Comparison of ENCODE assay signal across 11 mouse cellular contexts in the genomic region with DNA sequence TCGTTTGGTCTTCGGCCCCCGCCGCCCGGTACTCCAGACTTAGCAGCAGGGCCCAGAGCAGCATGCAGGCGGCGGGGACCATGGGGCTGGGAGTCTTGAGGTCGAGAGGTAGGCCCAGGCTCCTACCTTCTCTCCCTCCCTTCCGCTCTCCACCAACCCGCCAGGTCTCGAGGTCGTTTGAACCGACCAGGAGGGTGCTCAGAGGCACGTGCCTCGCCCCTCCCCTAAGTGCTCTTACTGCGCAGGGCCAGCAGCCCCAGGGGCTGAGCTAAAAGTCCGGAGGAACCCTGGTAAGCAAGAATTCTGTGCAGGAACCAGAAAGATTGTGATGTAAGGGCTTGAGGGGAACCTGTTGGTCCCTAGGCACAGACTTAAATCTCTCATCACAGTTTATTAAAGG. TPM values are rescaled to one million over a fixed set of nuclear protein-coding genes. Genes with fewer than 3 reads are reported as not detected.
DNase-seq lines count a peak whose midpoint lies in the region; ATAC-seq and TF ChIP-seq lines count a peak whose summit lies in the region.
"Had no signal": no experiment of that assay in that cellular context is flagged by ENCODE, and none has a peak within 500 bp of the region (broad histone marks: within the 10 kb centered on the region; RNA-seq: fewer than 3 reads in every experiment).

No protein-coding gene starts in this region.

- peaks cover 2% of the 10 kb centered on the region; the same call in 1 of the 2 replicates for H3K4me1 ChIP-seq in kidney, adult 2 months (ENCODE audit: control insufficient read depth, insufficient read depth, low read length)
- H3K4me1 ChIP-seq in embryonic facial prominence, embryonic 10.5 days = peaks cover 11% of the 10 kb centered on the region
- peaks cover 10% of the 10 kb centered on the region for H3K4me1 ChIP-seq in liver, embryonic 13.5 days (replicated peaks)

- 38% methylated on average over 17 of the region's 17 CpGs for WGBS in kidney, adult 2 months
- WGBS in embryonic facial prominence, embryonic 10.5 days = 25% methylated on average over 17 of the region's 17 CpGs
- WGBS in liver, embryonic 13.5 days (ENCODE audit: insufficient replicate concordance) = 45% methylated on average over 17 of the region's 17 CpGs

- no peaks in the 10 kb centered on the region for H3K27me3 ChIP-seq in kidney, adult 2 months (replicated peaks; ENCODE audit: control insufficient read depth, insufficient read depth, low read length)
- peaks cover 6% of the 10 kb centered on the region; the same call in 1 of the 2 replicates for H3K27me3 ChIP-seq in embryonic facial prominence, embryonic 10.5 days (replicated peaks; ENCODE audit: low read depth, poor library complexity, severe bottlenecking)
- H3K27me3 ChIP-seq in liver, embryonic 13.5 days = no peaks in the 10 kb centered on the region

- H3K9ac ChIP-seq in liver, embryonic 13.5 days = peak overlapping the region; percentile 28; the same call in 1 of the 2 replicates

- DNase-seq in heart, adult 11 months = peak; percentile 83
- no peak for DNase-seq in heart, adult 18-20 months
- peak; percentile 21 to 27 for DNase-seq in kidney, postnatal 36 days
- no peak for DNase-seq in kidney, adult 2 months
- DNase-seq in embryonic facial prominence, embryonic 10.5 days (ENCODE audit: low spot score) = peak; percentile 23
- DNase-seq in liver, embryonic 13.5 days = no peak
- no peak for DNase-seq in thymus, adult 18-20 months
- DNase-seq in gastrocnemius, postnatal 25 days = no peak
- DNase-seq: gastrocnemius, postnatal 10 days; thymus, adult 2 months had no signal

- TF ChIP-seq CTCF in kidney, adult 2 months (conservative IDR thresholded peaks at IDR 0.05; ENCODE audit: insufficient read depth, insufficient read length, low read depth, low read length) = no peak

- no peak overlapping the region for H3K4me3 ChIP-seq in kidney, adult 2 months (ENCODE audit: insufficient read depth, low read depth, low read length)
- peak overlapping the region; percentile 24; the same call in 1 of the 2 replicates for H3K4me3 ChIP-seq in embryonic facial prominence, embryonic 10.5 days
- no peak overlapping the region for H3K4me3 ChIP-seq in liver, embryonic 13.5 days (replicated peaks)

- H3K27ac ChIP-seq in kidney, adult 2 months (ENCODE audit: insufficient read depth, low read depth, low read length) = no peak overlapping the region
- H3K27ac ChIP-seq in embryonic facial prominence, embryonic 10.5 days (replicated peaks) = peak overlapping the region; percentile 62; the same call in 1 of the 2 replicates
- H3K27ac ChIP-seq in liver, embryonic 13.5 days = no peak overlapping the region

- TF ChIP-seq POLR2A in kidney, adult 2 months (IDR thresholded peaks at IDR 0.05; ENCODE audit: low read depth, low read length) = no peak

- H3K4me2 ChIP-seq in liver, embryonic 13.5 days = peak overlapping the region; percentile 8

- H3K36me3 ChIP-seq in kidney, adult 2 months (ENCODE audit: control insufficient read depth, insufficient read depth, low read length) = no peaks in the 10 kb centered on the region; the same call in 1 of the 2 replicates
- H3K36me3 ChIP-seq in embryonic facial prominence, embryonic 10.5 days (replicated peaks) = peaks cover 48% of the 10 kb centered on the region
- H3K36me3 ChIP-seq in liver, embryonic 13.5 days = peaks cover 25% of the 10 kb centered on the region

- H3K9me3 ChIP-seq in embryonic facial prominence, embryonic 10.5 days = no peaks in the 10 kb centered on the region
- no peaks in the 10 kb centered on the region for H3K9me3 ChIP-seq in liver, embryonic 13.5 days (replicated peaks)

- no peak for ATAC-seq in liver, embryonic 13.5 days (ENCODE audit: low read depth)
- ATAC-seq: activated CD4-positive, CD25-positive, alpha-beta regulatory T cell, adult 4 months had no signal

RNA-seq across cellular contexts. Expression of gene Gm128, which starts 0.5 kb away (rescaled TPM):
- total RNA-seq in heart, adult 18-20 months (2021) = not detected
- 5.9 TPM in 2 replicates for polyA plus RNA-seq in kidney, adult 2 months (2012; rRNA removed)
- polyA plus RNA-seq in embryonic facial prominence, embryonic 10.5 days (2016; fragmentation: Nextera tagmentation; extraction: Ambion mirVana) = 0.38 and 0.45 TPM in 2 replicates
- 0.16 and 0.21 TPM in 2 replicates for polyA plus RNA-seq in liver, embryonic 13.5 days (2015; fragmentation: Nextera tagmentation; extraction: Ambion mirVana)
- total RNA-seq in gastrocnemius, postnatal 25 days (2021) = not detected

RNA-seq across cellular contexts. Expression of gene Mllt11, which starts 8.9 kb away (rescaled TPM):
- 1 to 10 TPM; 6.8 to 8.6 TPM for total RNA-seq in heart, adult 18-20 months (2021)
- polyA plus RNA-seq in kidney, adult 2 months (2012; rRNA removed) = 30.6 and 31.4 TPM in 2 replicates
- 29.9 and 35.2 TPM in 2 replicates for polyA plus RNA-seq in embryonic facial prominence, embryonic 10.5 days (2016; fragmentation: Nextera tagmentation; extraction: Ambion mirVana)
- polyA plus RNA-seq in liver, embryonic 13.5 days (2015; fragmentation: Nextera tagmentation; extraction: Ambion mirVana) = 2.8 and 3.5 TPM in 2 replicates
- total RNA-seq in gastrocnemius, postnatal 25 days (2021) = 10 to 100 TPM; 34.4 to 42.4 TPM

RNA-seq across cellular contexts. Expression of gene Bnipl, which starts 10.1 kb away (rescaled TPM):
- total RNA-seq in heart, adult 18-20 months (2021) = not detected
- polyA plus RNA-seq in kidney, adult 2 months (2012; rRNA removed) = 0.09 and 0.41 TPM in 2 replicates
- 0.99 and 2.0 TPM in 2 replicates for polyA plus RNA-seq in embryonic facial prominence, embryonic 10.5 days (2016; fragmentation: Nextera tagmentation; extraction: Ambion mirVana)
- not detected in 2 replicates for polyA plus RNA-seq in liver, embryonic 13.5 days (2015; fragmentation: Nextera tagmentation; extraction: Ambion mirVana)
- total RNA-seq in gastrocnemius, postnatal 25 days (2021) = not detected
- total RNA-seq: gastrocnemius, postnatal 10 days had no signal
- polyA plus RNA-seq: activated CD4-positive, CD25-positive, alpha-beta regulatory T cell, adult 4 months had no signal

RNA-seq across cellular contexts. Expression of gene Cdc42se1, which starts 12.4 kb away (rescaled TPM):
- total RNA-seq in heart, adult 18-20 months (2021) = 10 to 100 TPM; 19.3 to 21.8 TPM
- 77.5 and 83.7 TPM in 2 replicates for polyA plus RNA-seq in kidney, adult 2 months (2012; rRNA removed)
- 91.1 and 91.2 TPM in 2 replicates for polyA plus RNA-seq in embryonic facial prominence, embryonic 10.5 days (2016; fragmentation: Nextera tagmentation; extraction: Ambion mirVana)
- polyA plus RNA-seq in liver, embryonic 13.5 days (2015; fragmentation: Nextera tagmentation; extraction: Ambion mirVana) = 43.9 and 50.1 TPM in 2 replicates
- total RNA-seq in gastrocnemius, postnatal 25 days (2021) = 10 to 100 TPM; 15.5 TPM

RNA-seq across cellular contexts. Expression of gene Gabpb2, which starts 23.2 kb away (rescaled TPM):
- total RNA-seq in heart, adult 18-20 months (2021) = 10 to 100 TPM; 11.2 to 13.9 TPM
- 9.8 and 10.6 TPM in 2 replicates for polyA plus RNA-seq in kidney, adult 2 months (2012; rRNA removed)
- polyA plus RNA-seq in embryonic facial prominence, embryonic 10.5 days (2016; fragmentation: Nextera tagmentation; extraction: Ambion mirVana) = 12.0 and 12.5 TPM in 2 replicates
- 6.9 and 7.7 TPM in 2 replicates for polyA plus RNA-seq in liver, embryonic 13.5 days (2015; fragmentation: Nextera tagmentation; extraction: Ambion mirVana)
- total RNA-seq in gastrocnemius, postnatal 25 days (2021) = 1 to 10 TPM; 8.2 to 8.3 TPM

Comparison
In these comparisons a context has a peak if more than half of its experiments do, and no peak if none do; other contexts are left out.
1. DNase-seq: peak in heart, adult 11 months (single experiment), kidney, postnatal 36 days (2 of 2) and embryonic facial prominence, embryonic 10.5 days (single experiment); none in heart, adult 18-20 months (0 of 2), kidney, adult 2 months (single experiment), liver, embryonic 13.5 days (single experiment), thymus, adult 18-20 months (0 of 2) and gastrocnemius, postnatal 25 days (single experiment).